Mouse (Mus musculus): ENCODE data around the gene Adk. TPM values are rescaled to one million over a fixed set of nuclear protein-coding genes. Genes with fewer than 3 reads are reported as not detected.

Adk gene
- polyA plus RNA-seq, 2 experiments: 56.9 to 180 TPM

DNA sequence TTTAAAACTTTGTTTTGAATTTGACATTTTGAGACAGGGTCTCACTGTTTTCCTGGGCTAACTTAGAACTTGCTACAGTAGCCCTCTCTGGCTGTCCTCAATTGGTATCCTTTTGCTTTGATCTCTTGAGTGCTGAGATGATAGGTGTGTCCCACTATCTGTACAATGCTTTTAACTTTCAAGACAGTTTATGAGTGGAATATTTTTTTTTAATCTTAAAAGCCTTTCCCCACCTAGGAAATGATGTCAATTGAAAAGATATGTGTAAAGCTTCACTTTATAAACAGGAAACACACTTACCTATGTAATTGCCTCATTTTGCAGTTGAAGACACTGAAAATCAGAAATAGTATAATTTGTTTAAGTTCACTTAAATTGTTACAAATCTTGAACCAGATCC lies 26.1 kb downstream of the Adk start:
- Histone ChIP-seq H3K27ac (no peak overlapping the region), H3K9ac (replicated peaks) (peak overlapping the region; percentile 15; the same call in 1 of the 2 replicates), H3K36me3 (replicated peaks; ENCODE audit: control insufficient read depth, insufficient read depth, low read depth) (no peaks in the 10 kb centered on the region), H3K27me3 (ENCODE audit: control insufficient read depth, insufficient read depth, low read length) (no peaks in the 10 kb centered on the region), H3K4me1 (replicated peaks; ENCODE audit: control insufficient read depth in 2 of 2, insufficient read depth in 2 of 2, low read length in 1 of 2) (peaks cover 36 to 41% of the 10 kb centered on the region in 2 experiments), H3K4me3 (ENCODE audit: insufficient read depth in 1 of 2, low read depth in 2 of 2, low read length in 2 of 2) (peak overlapping the region in 1 of 2 experiments; percentile 6; a peak in 1 of 4 replicates), H3K9me3 (ENCODE audit: control insufficient read depth, low read length) (no peaks in the 10 kb centered on the region), H3K4me2 (ENCODE audit: low read depth) (peak overlapping the region; percentile 95)
- ATAC-seq (ENCODE audit: insufficient read depth) (no peak), DNase-seq (ENCODE audit: low read depth in 3 of 3, low spot score in 3 of 3) (no peak)
- TF ChIP-seq CTCF (IDR thresholded peaks at IDR 0.05; ENCODE audit: low read depth) (no peak), EP300 (IDR thresholded peaks at IDR 0.05; ENCODE audit: low read depth) (no peak)

DNA sequence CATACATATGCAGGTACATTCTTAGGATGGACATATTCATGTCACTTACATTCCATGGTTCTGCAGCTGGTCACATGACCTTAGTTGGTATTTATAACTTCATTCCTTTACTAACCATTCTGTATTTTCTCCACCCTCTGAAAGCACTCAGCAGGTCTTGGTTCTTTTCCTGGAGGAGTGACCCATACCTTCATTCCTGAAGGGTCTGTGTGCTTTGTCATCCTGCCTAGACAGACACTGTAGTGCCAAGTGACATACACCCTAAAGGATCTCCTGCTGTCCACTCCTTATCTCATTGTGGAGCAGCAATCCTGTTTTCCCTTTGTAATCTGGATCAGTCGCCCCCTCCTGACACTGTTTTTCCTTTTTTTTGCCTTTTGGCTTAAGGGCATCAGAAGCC lies 30.4 kb downstream of the Adk start:
- no peak overlapping the region for H3K27ac ChIP-seq
- peaks cover 15 to 30% of the 10 kb centered on the region in 2 experiments for H3K4me1 ChIP-seq (replicated peaks; ENCODE audit: control insufficient read depth in 2 of 2, insufficient read depth in 2 of 2, low read length in 1 of 2)
- H3K4me2 ChIP-seq (ENCODE audit: low read depth): no peak overlapping the region
- H3K4me3 ChIP-seq (ENCODE audit: insufficient read depth in 1 of 2, low read depth in 2 of 2, low read length in 2 of 2): no peak overlapping the region
- H3K27me3 ChIP-seq (ENCODE audit: control insufficient read depth, insufficient read depth, low read length): no peaks in the 10 kb centered on the region
- no peak for DNase-seq (ENCODE audit: low read depth in 3 of 3, low spot score in 3 of 3)
- H3K9me3 ChIP-seq (ENCODE audit: control insufficient read depth, low read length): no peaks in the 10 kb centered on the region
- no peak for ATAC-seq (ENCODE audit: insufficient read depth)
- no peaks in the 10 kb centered on the region for H3K36me3 ChIP-seq (replicated peaks; ENCODE audit: control insufficient read depth, insufficient read depth, low read depth)
- no peak overlapping the region for H3K9ac ChIP-seq (replicated peaks)
- TF ChIP-seq CTCF (IDR thresholded peaks at IDR 0.05; ENCODE audit: low read depth) (no peak), EP300 (IDR thresholded peaks at IDR 0.05; ENCODE audit: low read depth) (no peak)
- WGBS (ENCODE audit: insufficient replicate concordance): 55% methylated on average over 1 of the region's 1 CpGs

DNA sequence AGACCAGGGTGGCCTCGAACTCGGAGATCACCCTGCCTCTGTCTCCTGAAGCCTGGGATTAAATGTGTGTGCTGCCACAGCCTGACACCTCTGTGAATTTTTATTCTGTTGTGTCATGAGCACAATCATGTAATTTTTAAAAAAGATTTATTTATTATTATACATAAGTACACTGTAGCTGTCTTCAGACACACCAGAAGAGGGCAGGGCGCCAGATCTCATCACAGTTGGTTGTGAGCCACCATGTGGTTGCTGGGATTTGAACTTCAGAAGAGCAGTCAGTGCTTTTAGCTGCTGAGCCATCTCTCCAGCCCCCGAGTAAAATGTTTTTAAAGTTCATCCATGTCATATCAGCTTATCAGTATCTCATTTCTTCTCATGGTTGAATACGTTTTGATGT lies 33.3 kb downstream of the Adk start:
- H3K9ac ChIP-seq (replicated peaks): no peak overlapping the region
- no peak for TF ChIP-seq EP300 (IDR thresholded peaks at IDR 0.05; ENCODE audit: low read depth)
- no peak for TF ChIP-seq CTCF (IDR thresholded peaks at IDR 0.05; ENCODE audit: low read depth)
- H3K27ac ChIP-seq: no peak overlapping the region
- H3K4me1 ChIP-seq (replicated peaks; ENCODE audit: control insufficient read depth in 2 of 2, insufficient read depth in 2 of 2, low read length in 1 of 2): peaks cover 13 to 36% of the 10 kb centered on the region in 2 experiments
- 58% methylated on average over 5 of the region's 5 CpGs for WGBS (ENCODE audit: insufficient replicate concordance)
- no peak for ATAC-seq (ENCODE audit: insufficient read depth)
- H3K9me3 ChIP-seq (ENCODE audit: control insufficient read depth, low read length): no peaks in the 10 kb centered on the region
- DNase-seq (ENCODE audit: low read depth in 3 of 3, low spot score in 3 of 3): no peak
- H3K27me3 ChIP-seq (ENCODE audit: control insufficient read depth, insufficient read depth, low read length): no peaks in the 10 kb centered on the region
- no peak overlapping the region for H3K4me2 ChIP-seq (ENCODE audit: low read depth)
- no peak overlapping the region for H3K4me3 ChIP-seq (ENCODE audit: insufficient read depth in 1 of 2, low read depth in 2 of 2, low read length in 2 of 2)
- H3K36me3 ChIP-seq (replicated peaks; ENCODE audit: control insufficient read depth, insufficient read depth, low read depth): no peaks in the 10 kb centered on the region

DNA sequence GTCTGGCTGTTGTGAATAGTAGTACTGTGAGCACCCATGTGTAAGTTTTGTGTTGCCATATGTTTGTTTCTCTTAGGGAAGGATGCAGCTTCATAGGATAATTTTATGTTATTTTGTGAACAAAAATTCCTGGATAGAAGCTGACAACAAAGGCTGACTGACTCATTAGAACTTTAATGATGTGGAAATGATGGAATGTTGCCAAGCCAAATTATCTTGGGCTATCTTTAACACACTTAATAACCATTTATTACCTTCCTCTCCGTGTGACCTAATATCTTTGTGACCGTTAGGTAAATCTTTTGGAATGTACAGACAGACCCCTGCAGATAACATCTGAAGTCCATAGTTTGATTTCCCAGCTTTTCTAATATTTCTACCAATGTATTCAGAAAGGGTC lies 33.7 kb downstream of the Adk start:
- Histone ChIP-seq H3K4me2 (ENCODE audit: low read depth) (no peak overlapping the region), H3K9me3 (ENCODE audit: control insufficient read depth, low read length) (no peaks in the 10 kb centered on the region), H3K27ac (no peak overlapping the region), H3K9ac (replicated peaks) (no peak overlapping the region), H3K36me3 (replicated peaks; ENCODE audit: control insufficient read depth, insufficient read depth, low read depth) (no peaks in the 10 kb centered on the region), H3K27me3 (ENCODE audit: control insufficient read depth, insufficient read depth, low read length) (no peaks in the 10 kb centered on the region), H3K4me3 (ENCODE audit: insufficient read depth in 1 of 2, low read depth in 2 of 2, low read length in 2 of 2) (no peak overlapping the region), H3K4me1 (replicated peaks; ENCODE audit: control insufficient read depth in 2 of 2, insufficient read depth in 2 of 2, low read length in 1 of 2) (peaks cover 13 to 36% of the 10 kb centered on the region in 2 experiments)
- no peak for ATAC-seq (ENCODE audit: insufficient read depth)
- TF ChIP-seq CTCF (IDR thresholded peaks at IDR 0.05; ENCODE audit: low read depth) (no peak), EP300 (IDR thresholded peaks at IDR 0.05; ENCODE audit: low read depth) (no peak)
- no peak for DNase-seq (ENCODE audit: low read depth in 3 of 3, low spot score in 3 of 3)
- WGBS (ENCODE audit: insufficient replicate concordance): 61% methylated on average over 2 of the region's 2 CpGs

DNA sequence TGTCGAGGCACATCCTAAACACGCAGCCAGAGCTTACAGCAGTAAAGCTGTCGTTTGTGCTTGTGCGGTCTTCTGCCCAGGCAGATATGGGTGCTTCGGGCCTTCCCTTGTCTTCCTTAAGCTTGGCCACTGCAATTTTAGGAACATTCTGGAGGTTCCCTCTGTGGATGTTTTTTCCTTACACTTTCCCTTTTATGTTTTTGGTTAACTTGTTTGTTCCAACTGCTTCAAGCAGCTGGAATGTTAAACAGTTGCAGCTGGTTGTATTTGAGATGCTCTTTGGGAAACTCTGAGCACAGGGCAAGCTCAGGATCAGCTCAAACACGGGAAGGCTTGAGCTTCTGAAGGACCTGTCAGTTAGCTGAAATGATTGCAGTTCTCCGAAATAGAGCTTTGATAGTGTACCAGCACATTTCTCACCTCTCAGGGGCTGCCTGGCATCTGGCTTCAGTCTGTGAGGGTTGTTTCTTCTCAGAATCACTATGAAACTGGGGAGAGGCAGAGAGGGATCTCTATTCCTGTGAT lies 34.5 kb downstream of the Adk start:
- H3K4me3 ChIP-seq (ENCODE audit: insufficient read depth in 1 of 2, low read depth in 2 of 2, low read length in 2 of 2): no peak overlapping the region
- ATAC-seq (ENCODE audit: insufficient read depth): no peak
- no peak overlapping the region for H3K27ac ChIP-seq
- H3K4me1 ChIP-seq (replicated peaks; ENCODE audit: control insufficient read depth in 2 of 2, insufficient read depth in 2 of 2, low read length in 1 of 2): peaks cover 13 to 36% of the 10 kb centered on the region in 2 experiments
- H3K27me3 ChIP-seq (ENCODE audit: control insufficient read depth, insufficient read depth, low read length): no peaks in the 10 kb centered on the region
- no peak for TF ChIP-seq CTCF (IDR thresholded peaks at IDR 0.05; ENCODE audit: low read depth)
- no peak for TF ChIP-seq EP300 (IDR thresholded peaks at IDR 0.05; ENCODE audit: low read depth)
- no peaks in the 10 kb centered on the region for H3K9me3 ChIP-seq (ENCODE audit: control insufficient read depth, low read length)
- no peak overlapping the region for H3K4me2 ChIP-seq (ENCODE audit: low read depth)
- no peak overlapping the region for H3K9ac ChIP-seq (replicated peaks)
- H3K36me3 ChIP-seq (replicated peaks; ENCODE audit: control insufficient read depth, insufficient read depth, low read depth): no peaks in the 10 kb centered on the region; the same call in 1 of the 2 replicates
- DNase-seq (ENCODE audit: low read depth in 3 of 3, low spot score in 3 of 3): no peak
- 53% methylated on average over 7 of the region's 7 CpGs for WGBS (ENCODE audit: insufficient replicate concordance)

Data from liver, embryonic 14.5 days (tissue).